Comparison of ENCODE assay signal across 10 mouse cellular contexts in genomic region chr7:19784764-19785535, GRCm38 (mm10). TPM values are rescaled to one million over a fixed set of nuclear protein-coding genes. Genes with fewer than 3 reads are reported as not detected.
DNase-seq lines count a peak whose midpoint lies in the region; ATAC-seq and TF ChIP-seq lines count a peak whose summit lies in the region.
"Had no signal": no experiment of that assay in that cellular context is flagged by ENCODE, and none has a peak within 500 bp of the region (broad histone marks: within the 10 kb centered on the region; RNA-seq: fewer than 3 reads in every experiment).

No protein-coding gene starts in this region.

- no peaks in the 10 kb centered on the region for H3K36me3 ChIP-seq in hindbrain, embryonic 11.5 days (ENCODE audit: control insufficient read depth, insufficient read depth, low read length)
- no peaks in the 10 kb centered on the region for H3K36me3 ChIP-seq in hindbrain, embryonic 16.5 days (ENCODE audit: control insufficient read depth, insufficient read depth, low read length)
- no peaks in the 10 kb centered on the region for H3K36me3 ChIP-seq in liver, postnatal 0 days (replicated peaks; ENCODE audit: insufficient read depth, low read length)

- H3K27ac ChIP-seq in hindbrain, embryonic 11.5 days (ENCODE audit: low read depth, low read length), result no peak overlapping the region
- no peak overlapping the region for H3K27ac ChIP-seq in hindbrain, embryonic 16.5 days (ENCODE audit: low read depth, low read length)
- H3K27ac ChIP-seq in liver, postnatal 0 days (ENCODE audit: low read depth), result peak overlapping the region; percentile 70
- H3K27ac ChIP-seq: forebrain, embryonic 13.5 days had no signal

- H3K9me3 ChIP-seq in hindbrain, embryonic 11.5 days (ENCODE audit: control insufficient read depth, low read length), result no peaks in the 10 kb centered on the region
- H3K9me3 ChIP-seq in hindbrain, embryonic 16.5 days (ENCODE audit: control insufficient read depth, low read length), result peaks cover under 1% of the 10 kb centered on the region; the same call in 1 of the 2 replicates
- H3K9me3 ChIP-seq in liver, postnatal 0 days (ENCODE audit: low read length), result peaks cover 2% of the 10 kb centered on the region; the same call in 1 of the 2 replicates
- H3K9me3 ChIP-seq: forebrain, embryonic 13.5 days had no signal

- H3K4me3 ChIP-seq in hindbrain, embryonic 11.5 days (ENCODE audit: low read depth, low read length), result no peak overlapping the region
- H3K4me3 ChIP-seq in hindbrain, embryonic 16.5 days (ENCODE audit: low read length), result no peak overlapping the region
- H3K4me3 ChIP-seq in liver, postnatal 0 days (ENCODE audit: low read depth, low read length), result no peak overlapping the region
- H3K4me3 ChIP-seq: forebrain, embryonic 13.5 days had no signal

- H3K4me2 ChIP-seq in hindbrain, embryonic 11.5 days (replicated peaks; ENCODE audit: low read depth, low read length), result no peak overlapping the region
- no peak overlapping the region for H3K4me2 ChIP-seq in hindbrain, embryonic 16.5 days (ENCODE audit: low read length)
- H3K4me2 ChIP-seq in liver, postnatal 0 days (ENCODE audit: low read depth, low read length), result no peak overlapping the region
- H3K4me2 ChIP-seq: forebrain, embryonic 13.5 days had no signal

- H3K27me3 ChIP-seq in hindbrain, embryonic 11.5 days (ENCODE audit: control insufficient read depth, insufficient read depth, low read length), result no peaks in the 10 kb centered on the region
- no peaks in the 10 kb centered on the region for H3K27me3 ChIP-seq in hindbrain, embryonic 16.5 days (replicated peaks; ENCODE audit: control insufficient read depth, insufficient read depth, low read length)
- no peaks in the 10 kb centered on the region for H3K27me3 ChIP-seq in liver, postnatal 0 days (ENCODE audit: insufficient read depth, low read length)
- H3K27me3 ChIP-seq: forebrain, embryonic 13.5 days had no signal

- DNase-seq in hindbrain, embryonic 11.5 days (ENCODE audit: low spot score), result peak; percentile 36
- peak; percentile 75 for DNase-seq in A20 (ENCODE audit: low read depth, low spot score)
- peak; percentile 27 for DNase-seq in c-Kit-positive CD71-positive TER-119-positive erythroid progenitor cells, embryonic 14.5 days (ENCODE audit: low spot score)
- peak; percentile 51 for DNase-seq in liver, postnatal 0 days
- no peak for DNase-seq in cerebellum, postnatal 25 days
- DNase-seq in layer of hippocampus, adult 9-10 months (ENCODE audit: low spot score), result no peak
- DNase-seq in gastrocnemius, adult 18-20 months (ENCODE audit: low spot score), result no peak

- no peak overlapping the region for H3K9ac ChIP-seq in hindbrain, embryonic 11.5 days (ENCODE audit: low read depth, low read length)
- H3K9ac ChIP-seq in hindbrain, embryonic 16.5 days (ENCODE audit: low read depth, low read length), result no peak overlapping the region
- no peak overlapping the region; the same call in 1 of the 2 replicates for H3K9ac ChIP-seq in liver, postnatal 0 days (replicated peaks)
- H3K9ac ChIP-seq: forebrain, embryonic 13.5 days had no signal

- 38% methylated on average over 11 of the region's 11 CpGs for WGBS in hindbrain, embryonic 11.5 days
- WGBS in hindbrain, embryonic 16.5 days, result 47% methylated on average over 11 of the region's 11 CpGs
- WGBS in liver, postnatal 0 days (ENCODE audit: insufficient replicate concordance), result 28% methylated on average over 11 of the region's 11 CpGs

- peak; percentile 67 for TF ChIP-seq CTCF in liver, postnatal 0 days (IDR thresholded peaks at IDR 0.05; ENCODE audit: low read depth)

- ATAC-seq in hindbrain, embryonic 11.5 days (ENCODE audit: low FRiP score), result no peak
- no peak for ATAC-seq in hindbrain, embryonic 16.5 days
- peak; percentile 77 for ATAC-seq in liver, postnatal 0 days
- ATAC-seq: forebrain, embryonic 13.5 days had no signal

- no peak for TF ChIP-seq EP300 in liver, postnatal 0 days (IDR thresholded peaks at IDR 0.05; ENCODE audit: low read depth)

- no peaks in the 10 kb centered on the region for H3K4me1 ChIP-seq in hindbrain, embryonic 11.5 days (replicated peaks; ENCODE audit: control insufficient read depth, insufficient read depth, low read length)
- H3K4me1 ChIP-seq in hindbrain, embryonic 16.5 days (ENCODE audit: control insufficient read depth, insufficient read depth, low read depth, low read length), result peaks cover 3% of the 10 kb centered on the region
- H3K4me1 ChIP-seq in liver, postnatal 0 days (ENCODE audit: insufficient read depth), result peaks cover 8% of the 10 kb centered on the region

RNA-seq across cellular contexts. Expression of gene Cblc, which starts 11.7 kb away (rescaled TPM):
- 0.59 and 0.63 TPM in 2 replicates for polyA plus RNA-seq in hindbrain, embryonic 11.5 days (2014; fragmentation: Nextera tagmentation; extraction: Ambion mirVana)
- 0.34 and 0.41 TPM in 2 replicates for polyA plus RNA-seq in hindbrain, embryonic 16.5 days (2015; fragmentation: Nextera tagmentation; extraction: Ambion mirVana)
- 9.6 and 10.8 TPM in 2 replicates for polyA plus RNA-seq in liver, postnatal 0 days (2015; fragmentation: Nextera tagmentation; extraction: Ambion mirVana)
- total RNA-seq in gastrocnemius, adult 18-20 months (2021), result not detected
- total RNA-seq: left cerebral cortex, postnatal 36 days had no signal
- polyA plus RNA-seq: forebrain, embryonic 13.5 days had no signal

RNA-seq across cellular contexts. Expression of gene Bcam, which starts 14.1 kb away (rescaled TPM):
- 20.6 and 22.1 TPM in 2 replicates for polyA plus RNA-seq in hindbrain, embryonic 11.5 days (2014; fragmentation: Nextera tagmentation; extraction: Ambion mirVana)
- polyA plus RNA-seq in hindbrain, embryonic 16.5 days (2015; fragmentation: Nextera tagmentation; extraction: Ambion mirVana), result 24.4 and 24.6 TPM in 2 replicates
- 8.8 and 9.3 TPM in 2 replicates for polyA plus RNA-seq in liver, postnatal 0 days (2015; fragmentation: Nextera tagmentation; extraction: Ambion mirVana)
- 10 to 100 TPM; 17.4 to 28.5 TPM for total RNA-seq in gastrocnemius, adult 18-20 months (2021)

RNA-seq across cellular contexts. Expression of gene Nectin2, which starts 34.7 kb away (rescaled TPM):
- polyA plus RNA-seq in hindbrain, embryonic 11.5 days (2014; fragmentation: Nextera tagmentation; extraction: Ambion mirVana), result 52.5 and 60.3 TPM in 2 replicates
- polyA plus RNA-seq in hindbrain, embryonic 16.5 days (2015; fragmentation: Nextera tagmentation; extraction: Ambion mirVana), result 57.7 and 59.7 TPM in 2 replicates
- polyA plus RNA-seq in liver, postnatal 0 days (2015; fragmentation: Nextera tagmentation; extraction: Ambion mirVana), result 51.0 and 51.3 TPM in 2 replicates
- 1 to 10 TPM in 1 of 2 experiments, under 1 TPM in 1; 0.64 to 2.0 TPM for total RNA-seq in gastrocnemius, adult 18-20 months (2021)

RNA-seq across cellular contexts. Expression of gene Bcl3, which starts 37.6 kb away (rescaled TPM):
- 0.26 and 0.33 TPM in 2 replicates for polyA plus RNA-seq in hindbrain, embryonic 11.5 days (2014; fragmentation: Nextera tagmentation; extraction: Ambion mirVana)
- 0.70 and 1.2 TPM in 2 replicates for polyA plus RNA-seq in hindbrain, embryonic 16.5 days (2015; fragmentation: Nextera tagmentation; extraction: Ambion mirVana)
- polyA plus RNA-seq in liver, postnatal 0 days (2015; fragmentation: Nextera tagmentation; extraction: Ambion mirVana), result 5.4 and 11.2 TPM in 2 replicates
- 1 to 10 TPM; 1.0 to 2.0 TPM for total RNA-seq in gastrocnemius, adult 18-20 months (2021)

Comparison
In these comparisons a context has a peak if more than half of its experiments do, and no peak if none do; other contexts are left out.
1. DNase-seq: peak in hindbrain, embryonic 11.5 days (single experiment), A20 (single experiment), c-Kit-positive CD71-positive TER-119-positive erythroid progenitor cells, embryonic 14.5 days (single experiment) and liver, postnatal 0 days (single experiment); none in cerebellum, postnatal 25 days (0 of 2), layer of hippocampus, adult 9-10 months (single experiment) and gastrocnemius, adult 18-20 months (single experiment).